Mouse (Mus musculus) embryonic facial prominence, embryonic 11.5 days (tissue): ENCODE results near the gene Rcan1. TPM values are rescaled to one million over a fixed set of nuclear protein-coding genes. Genes with fewer than 3 reads are reported as not detected.
A peak's percentile ranks its signal among the peaks of the same experiment; 100 is the strongest.

ENCODE experiments used
- ATAC-seq: fragments of 200-750 bp; cut with Nextera tagmentation; replicated peaks from 2 replicates; pipeline ENCODE4 v1.8.0; 2017; ENCODE audit warnings: low read depth; ENCODE audit not compliant: insufficient number of reproducible peaks, low FRiP score, low TSS enrichment
- DNase-seq: peaks from one replicate; pipeline ENCODE4 v3.0.0-alpha.2; 2015; ENCODE audit warnings: low spot score
- H3K27ac ChIP-seq: fragments of 300-500 bp; sonication (generic); replicated peaks from 2 replicates; pipeline ENCODE4 v1.5.1; 2014; ENCODE audit warnings: mild to moderate bottlenecking, low read depth, low read length, control low read depth
- H3K27me3 ChIP-seq: fragments of 300-500 bp; sonication (generic); 2 replicates; pipeline ENCODE4 v1.6.1; 2014; ENCODE audit warnings: mild to moderate bottlenecking, low read length, moderate library complexity, mixed read lengths; ENCODE audit not compliant: control insufficient read depth, insufficient read depth
- H3K36me3 ChIP-seq: fragments of 300-500 bp; sonication (generic); replicated peaks from 2 replicates; pipeline ENCODE4 v1.6.1; 2014; ENCODE audit warnings: low read depth, mild to moderate bottlenecking, low read length, moderate library complexity, mixed read lengths; ENCODE audit not compliant: control insufficient read depth, insufficient read depth
- H3K4me1 ChIP-seq: fragments of 300-500 bp; sonication (generic); 2 replicates; pipeline ENCODE4 v1.6.1; 2014; ENCODE audit warnings: low read length, mixed read lengths; ENCODE audit not compliant: control insufficient read depth, insufficient read depth
- H3K4me2 ChIP-seq: fragments of 300-500 bp; sonication (generic); 2 replicates; pipeline ENCODE4 v1.6.1; 2014; ENCODE audit warnings: low read depth, mild to moderate bottlenecking, control low read depth, low read length, moderate library complexity
- H3K4me3 ChIP-seq: fragments of 300-500 bp; sonication (generic); 2 replicates; pipeline ENCODE4 v1.5.1; 2014; ENCODE audit warnings: low read depth, low read length, control low read depth
- H3K9ac ChIP-seq: fragments of 300-500 bp; sonication (generic); replicated peaks from 2 replicates; pipeline ENCODE4 v1.6.1; 2014; ENCODE audit warnings: mild to moderate bottlenecking, control low read depth, low read length
- H3K9me3 ChIP-seq: fragments of 300-500 bp; sonication (generic); replicated peaks from 2 replicates; pipeline ENCODE4 v1.6.1; 2016; ENCODE audit warnings: mild to moderate bottlenecking, low read length, inconsistent platforms, mixed read lengths; ENCODE audit not compliant: control insufficient read depth
- WGBS: fragments of 180-500 bp; shearing (Covaris S2); extraction: QIAGEN DNeasy Blood & Tissue Kit; methylation state at CpG from one replicate; pipeline ENCODE4 v1.1.7; 2014; 5-methylcytosine and 5-hydroxymethylcytosine counted together
- polyA plus RNA-seq: library from polyadenylated mRNA; unstranded; fragments of >200 nt; fragmentation: Nextera tagmentation; extraction: Ambion mirVana; gene quantifications from 2 replicates; pipeline ENCODE4 v1.2.1, GENCODE M21; 2014

Rcan1 gene
- polyA plus RNA-seq, 1 experiment from 2014 or later: 36.6 TPM

GRCm38 (mm10) chr16:92487489-92487888 lies 16.8 kb upstream of the Rcan1 start:
- DNase-seq: peak; percentile 53

DNA sequence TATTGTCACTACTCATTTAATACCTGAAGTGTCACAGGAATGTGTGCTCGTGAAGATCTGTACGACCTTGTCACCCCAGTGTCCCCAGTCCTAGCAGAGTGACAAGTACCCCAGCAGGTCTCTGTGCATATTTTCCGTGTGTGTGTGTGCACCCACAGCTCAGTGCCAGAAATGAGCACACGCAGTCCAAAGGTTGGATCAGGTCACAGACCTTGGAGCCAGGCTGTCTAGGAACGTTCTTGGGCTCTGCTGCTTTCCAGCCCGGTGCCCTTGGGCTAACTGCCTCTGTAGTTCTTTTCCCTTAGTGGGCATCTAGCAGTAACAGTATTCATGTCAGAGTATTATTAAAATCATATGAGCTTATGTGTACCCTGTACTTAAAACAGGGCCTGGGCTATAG lies 16.4 kb upstream of the Rcan1 start:
- DNase-seq: no peak
- 79% methylated on average over 6 of the region's 6 CpGs for WGBS
- no peaks in the 10 kb centered on the region for H3K36me3 ChIP-seq

More at GRCm38 (mm10) chr16:92487489-92487888, 16.8 kb upstream of the Rcan1 start:
- H3K9ac ChIP-seq: no peak overlapping the region
- no peak overlapping the region for H3K4me3 ChIP-seq
- no peak overlapping the region for H3K4me2 ChIP-seq
- H3K27ac ChIP-seq: no peak overlapping the region
- no peaks in the 10 kb centered on the region for H3K36me3 ChIP-seq
- H3K9me3 ChIP-seq: no peaks in the 10 kb centered on the region
- no peaks in the 10 kb centered on the region for H3K27me3 ChIP-seq
- 53% methylated on average over 4 of the region's 4 CpGs for WGBS
- no peak for ATAC-seq
- H3K4me1 ChIP-seq: no peaks in the 10 kb centered on the region

DNA sequence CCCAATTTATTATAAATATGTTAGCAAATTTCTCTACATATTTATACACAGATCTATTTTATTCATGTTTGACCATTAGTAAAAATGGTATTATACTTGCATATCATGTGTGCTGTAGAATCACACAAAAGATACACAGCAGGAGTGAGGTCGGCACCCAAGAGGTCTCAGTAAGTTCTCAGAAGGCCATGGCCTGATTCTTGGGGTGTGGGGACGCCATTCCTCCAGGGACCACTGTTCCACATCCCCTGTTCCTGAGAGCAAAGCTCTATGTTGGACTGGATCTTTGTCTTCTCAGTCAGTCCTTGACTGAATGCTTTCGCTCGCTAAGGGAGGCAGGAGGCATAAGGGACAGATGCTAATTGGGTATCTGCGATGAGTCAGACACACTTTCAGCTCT lies 14.8 kb upstream of the Rcan1 start, which contains the start of gene Clic6:
TSS of gene Clic6 (plus strand) at position 301 of the 400 bp plus-strand sequence.
- Histone ChIP-seq H3K4me2 (no peak within 1 kb of the TSS), H3K4me3 (no peak within 1 kb of the TSS), H3K27ac (no peak within 1 kb of the TSS), H3K4me1 (no peaks in the 10 kb centered on the region), H3K27me3 (no peaks in the 10 kb centered on the region), H3K36me3 (no peaks in the 10 kb centered on the region), H3K9me3 (no peaks in the 10 kb centered on the region), H3K9ac (no peak within 1 kb of the TSS)
- 86% methylated on average over 5 of the region's 5 CpGs for WGBS
- no peak for ATAC-seq
- no peak for DNase-seq

More for the DNA sequence above, 16.4 kb upstream of the Rcan1 start:
- Histone ChIP-seq H3K4me2 (no peak overlapping the region), H3K27me3 (no peaks in the 10 kb centered on the region), H3K4me1 (no peaks in the 10 kb centered on the region), H3K27ac (no peak overlapping the region), H3K4me3 (no peak overlapping the region), H3K9ac (no peak overlapping the region), H3K9me3 (no peaks in the 10 kb centered on the region)
- ATAC-seq: no peak

- H3K27ac ChIP-seq: no peak overlapping the region
These were observed 8.0 kb upstream of the Rcan1 start for GRCm38 (mm10) chr16:92478561-92479150.

DNA sequence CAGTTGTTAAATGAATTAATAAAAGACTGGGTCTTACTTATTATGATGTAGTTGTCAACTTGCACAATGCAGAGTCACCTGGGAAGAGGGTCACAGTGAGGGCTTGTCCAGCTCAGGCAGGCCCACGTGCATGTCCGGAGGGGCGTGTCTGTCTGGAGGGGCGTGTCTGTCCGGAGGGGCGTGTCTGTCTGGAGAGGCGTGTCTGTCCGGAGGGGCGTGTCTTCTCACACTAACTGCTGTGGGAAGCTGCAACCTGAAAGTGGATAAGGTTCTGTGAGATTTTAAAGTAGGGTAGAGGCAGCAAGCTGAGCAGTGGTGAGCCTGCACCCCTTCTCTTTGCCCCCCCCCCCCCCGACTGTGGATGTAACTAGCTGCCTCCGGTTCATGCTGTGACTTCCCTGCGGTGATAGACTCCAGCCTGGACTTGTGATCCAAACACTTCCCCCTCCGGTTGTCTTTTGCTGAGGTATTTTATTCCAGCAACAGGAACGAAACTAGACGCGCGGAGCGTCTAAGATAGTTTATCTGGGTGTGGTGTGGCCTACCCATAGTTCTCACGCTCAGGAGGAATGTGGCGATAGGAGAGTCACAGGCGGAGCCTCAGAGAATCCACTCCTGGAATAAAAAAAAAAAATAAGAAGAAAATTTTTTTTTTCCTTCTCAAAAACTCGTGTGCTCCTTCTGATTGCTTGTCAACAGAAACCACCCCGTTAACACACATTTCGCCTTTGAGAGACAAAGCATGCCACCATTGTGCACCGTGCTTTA lies 4.6 kb upstream of the Rcan1 start:
- Histone ChIP-seq H3K4me2 (no peak overlapping the region), H3K27ac (no peak overlapping the region), H3K4me1 (no peaks in the 10 kb centered on the region), H3K27me3 (no peaks in the 10 kb centered on the region; the same call in none of the 2 replicates), H3K36me3 (no peaks in the 10 kb centered on the region), H3K4me3 (no peak overlapping the region), H3K9me3 (no peaks in the 10 kb centered on the region), H3K9ac (no peak overlapping the region)
- no peak for DNase-seq
- WGBS: 66% methylated on average over 24 of the region's 25 CpGs
- ATAC-seq: 0 out of 2 replicates have a peak, but pooled peaks have one; percentile 30

More at GRCm38 (mm10) chr16:92478561-92479150, 8.0 kb upstream of the Rcan1 start:
- Histone ChIP-seq H3K27me3 (no peaks in the 10 kb centered on the region; the same call in none of the 2 replicates), H3K4me2 (peak overlapping the region; percentile 39), H3K9me3 (no peaks in the 10 kb centered on the region), H3K4me1 (no peaks in the 10 kb centered on the region), H3K36me3 (no peaks in the 10 kb centered on the region), H3K9ac (0 out of 2 replicates have a peak overlapping the region, but pooled peaks have one; percentile 3), H3K4me3 (no peak overlapping the region)
- WGBS: 15% methylated on average over 23 of the region's 23 CpGs
- DNase-seq (peak; percentile 87), ATAC-seq (0 out of 2 replicates have a peak, but pooled peaks have one; percentile 26)

GRCm38 (mm10) chr16:92472898-92473297 lies 2.2 kb upstream of the Rcan1 start:
- 86% methylated on average over 3 of the region's 3 CpGs for WGBS
- Histone ChIP-seq H3K4me1 (no peaks in the 10 kb centered on the region), H3K27me3 (no peaks in the 10 kb centered on the region), H3K9me3 (no peaks in the 10 kb centered on the region), H3K4me2 (no peak overlapping the region), H3K9ac (no peak overlapping the region), H3K4me3 (no peak overlapping the region), H3K27ac (no peak overlapping the region), H3K36me3 (no peaks in the 10 kb centered on the region)
- no peak for ATAC-seq
- DNase-seq: no peak

GRCm38 (mm10) chr16:92468459-92468858 lies 2.2 kb downstream of the Rcan1 start:
- DNase-seq: no peak
- Histone ChIP-seq H3K27ac (no peak overlapping the region), H3K27me3 (no peaks in the 10 kb centered on the region), H3K36me3 (no peaks in the 10 kb centered on the region), H3K4me3 (no peak overlapping the region), H3K9ac (no peak overlapping the region), H3K4me1 (no peaks in the 10 kb centered on the region), H3K9me3 (no peaks in the 10 kb centered on the region), H3K4me2 (no peak overlapping the region)
- ATAC-seq: no peak
- WGBS: 72% methylated on average over 14 of the region's 14 CpGs

DNA sequence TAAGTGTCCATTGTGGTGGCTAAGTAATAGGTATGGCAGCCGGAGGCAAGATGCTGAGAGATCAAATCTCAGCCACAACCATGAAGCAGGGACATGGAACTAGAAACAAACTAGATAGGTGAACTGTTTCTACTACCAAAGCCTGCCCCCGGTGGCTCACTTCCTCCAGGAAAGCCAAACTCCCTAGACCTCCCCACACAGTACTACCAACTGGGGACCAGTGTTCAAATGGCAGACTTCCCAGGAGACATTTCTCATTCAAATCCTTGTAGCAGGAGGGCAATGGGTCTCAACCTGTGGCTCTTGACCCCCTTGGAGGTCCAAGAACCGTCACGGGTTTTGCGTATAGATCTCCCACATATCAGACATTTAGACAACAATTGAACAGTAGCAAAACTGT lies 3.6 kb downstream of the Rcan1 start:
- H3K4me1 ChIP-seq: no peaks in the 10 kb centered on the region
- WGBS: 73% methylated on average over 5 of the region's 5 CpGs
- H3K27ac ChIP-seq: no peak overlapping the region
- H3K27me3 ChIP-seq: no peaks in the 10 kb centered on the region
- H3K9me3 ChIP-seq: no peaks in the 10 kb centered on the region
- H3K4me2 ChIP-seq: no peak overlapping the region
- DNase-seq (no peak), ATAC-seq (no peak)
- H3K9ac ChIP-seq: no peak overlapping the region
- H3K36me3 ChIP-seq: no peaks in the 10 kb centered on the region
- no peak overlapping the region for H3K4me3 ChIP-seq
